Comparison of ENCODE assay signal across 8 mouse cellular contexts in the genomic region with DNA sequence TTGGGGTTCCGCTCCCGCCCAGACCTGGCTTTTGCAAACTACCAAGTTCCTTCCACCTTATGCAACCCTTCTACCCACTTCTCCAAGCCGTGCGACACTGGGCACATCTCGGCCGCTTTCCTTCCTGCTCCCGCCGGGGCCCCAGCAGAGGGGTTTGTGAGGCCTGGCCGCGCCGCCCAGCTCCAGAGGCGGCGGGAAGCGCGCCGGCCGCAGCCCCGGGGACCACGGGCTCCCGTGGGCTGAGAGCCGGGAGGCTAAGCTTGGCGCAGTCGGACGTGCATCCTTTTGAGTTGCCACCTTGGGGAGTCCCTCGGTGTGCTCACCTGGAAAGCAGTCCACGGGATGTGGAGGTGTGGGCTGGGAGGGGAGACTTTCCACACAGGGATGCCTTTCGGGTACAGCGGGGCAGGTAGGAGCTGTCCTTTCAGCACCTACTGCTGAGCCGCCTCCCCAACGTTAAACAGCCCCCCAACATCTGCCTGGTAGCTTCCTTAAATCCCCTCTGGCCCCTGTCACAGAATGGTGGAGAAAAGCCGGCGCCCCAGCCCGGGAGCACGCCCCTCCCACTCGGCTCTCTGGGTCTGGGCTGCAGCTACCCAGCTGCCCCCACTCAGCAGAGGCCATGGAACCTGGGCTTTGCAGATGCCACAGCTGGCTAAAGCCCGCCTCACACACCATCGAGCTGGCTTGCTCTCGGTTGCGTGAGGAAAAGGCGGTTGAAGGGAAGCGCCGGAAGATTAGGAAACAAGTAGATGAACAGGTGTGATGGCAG. TPM values are rescaled to one million over a fixed set of nuclear protein-coding genes. Genes with fewer than 3 reads are reported as not detected.
DNase-seq lines count a peak whose midpoint lies in the region; ATAC-seq and TF ChIP-seq lines count a peak whose summit lies in the region.

Hmgn2 (minus strand) TSS at position 501 of the 772 bp plus-strand sequence.

- WGBS in bone marrow, adult 2 months, result under 1% methylated on average over 42 of the region's 42 CpGs
- 1% methylated on average over 42 of the region's 42 CpGs for whole genome bisulfite sequencing in heart, embryonic 16.5 days
- 1% methylated on average over 40 of the region's 42 CpGs for WGBS in liver, postnatal 0 days (ENCODE audit: insufficient replicate concordance)
- WGBS in neural tube, embryonic 13.5 days, result under 1% methylated on average over 42 of the region's 42 CpGs

- peak; percentile 66 for ATAC-seq in heart, embryonic 16.5 days (replicated peaks; ENCODE audit: extremely low read depth, insufficient read depth, low FRiP score)
- peak; percentile 54 for ATAC-seq in liver, postnatal 0 days
- ATAC-seq in neural tube, embryonic 13.5 days (ENCODE audit: low read depth), result peak; percentile 62

- H3K4me2 ChIP-seq in heart, embryonic 16.5 days (ENCODE audit: low read depth, low read length), result peak within 1 kb of the TSS; percentile 99
- H3K4me2 ChIP-seq in liver, postnatal 0 days (ENCODE audit: low read depth, low read length), result peak within 1 kb of the TSS; percentile 100
- H3K4me2 ChIP-seq in neural tube, embryonic 13.5 days, result peak within 1 kb of the TSS; percentile 98

- H3K36me3 ChIP-seq in C2C12 (ENCODE audit: control insufficient read depth, insufficient read depth), result peaks cover 22% of the 10 kb centered on the region
- H3K36me3 ChIP-seq in erythroblast, embryonic 14.5 days (ENCODE audit: control insufficient read depth), result peaks cover 51% of the 10 kb centered on the region
- peaks cover 37% of the 10 kb centered on the region for H3K36me3 ChIP-seq in heart, embryonic 16.5 days (ENCODE audit: control insufficient read depth, insufficient read depth)
- peaks cover 30% of the 10 kb centered on the region for H3K36me3 ChIP-seq in liver, postnatal 0 days (replicated peaks; ENCODE audit: insufficient read depth, low read length)
- peaks cover 41% of the 10 kb centered on the region for H3K36me3 ChIP-seq in neural tube, embryonic 13.5 days

- peak; percentile 64 to 78 for DNase-seq in kidney, postnatal 4 days
- DNase-seq in liver, postnatal 0 days, result peak; percentile 69
- DNase-seq in testis, postnatal 14 days (ENCODE audit: low spot score), result peak; percentile 71

- H3K4me1 ChIP-seq in bone marrow, adult 2 months (ENCODE audit: control insufficient read depth, insufficient read depth, low read length), result no peaks in the 10 kb centered on the region; the same call in 1 of the 2 replicates
- peaks cover 39% of the 10 kb centered on the region for H3K4me1 ChIP-seq in erythroblast, embryonic 14.5 days (ENCODE audit: control insufficient read depth)
- H3K4me1 ChIP-seq in heart, embryonic 16.5 days (ENCODE audit: control insufficient read depth, insufficient read depth, low read length), result peaks cover 21% of the 10 kb centered on the region
- peaks cover 28% of the 10 kb centered on the region for H3K4me1 ChIP-seq in liver, postnatal 0 days (ENCODE audit: insufficient read depth)
- H3K4me1 ChIP-seq in neural tube, embryonic 13.5 days (replicated peaks), result peaks cover 47% of the 10 kb centered on the region

- peak within 1 kb of the TSS; percentile 97 for H3ac ChIP-seq in C2C12 (ENCODE audit: control insufficient read depth, insufficient read length, low read depth)

- peaks cover 18% of the 10 kb centered on the region for H3K79me2 ChIP-seq in C2C12 (ENCODE audit: control insufficient read depth, insufficient read depth)

- H3K79me3 ChIP-seq in C2C12 (ENCODE audit: low read depth), result peaks cover 11% of the 10 kb centered on the region

- TF ChIP-seq CTCF in C2C12 (IDR thresholded peaks at IDR 0.05; ENCODE audit: control insufficient read depth, insufficient read depth, insufficient read length), result no peak
- no peak for TF ChIP-seq CTCF in bone marrow, adult 2 months (IDR thresholded peaks at IDR 0.05; ENCODE audit: control insufficient read depth, insufficient read depth, low read length)
- TF ChIP-seq CTCF in liver, postnatal 0 days (IDR thresholded peaks at IDR 0.05; ENCODE audit: low read depth), result 0 out of 2 replicates have a peak, but pooled peaks have one; percentile 17

- peak within 1 kb of the TSS; percentile 99 for H3K27ac ChIP-seq in bone marrow, adult 2 months (ENCODE audit: control insufficient read depth, insufficient read depth, low read depth, low read length, poor library complexity)
- H3K27ac ChIP-seq in heart, embryonic 16.5 days (ENCODE audit: low read length), result peak within 1 kb of the TSS; percentile 99
- peak within 1 kb of the TSS; percentile 100 for H3K27ac ChIP-seq in liver, postnatal 0 days (ENCODE audit: low read depth)
- peak within 1 kb of the TSS; percentile 99 for H3K27ac ChIP-seq in neural tube, embryonic 13.5 days (replicated peaks)

- H3K9me3 ChIP-seq in erythroblast, embryonic 14.5 days (ENCODE audit: control insufficient read depth, low read length), result no peaks in the 10 kb centered on the region
- H3K9me3 ChIP-seq in heart, embryonic 16.5 days (replicated peaks; ENCODE audit: control insufficient read depth, low read length), result no peaks in the 10 kb centered on the region
- H3K9me3 ChIP-seq in liver, postnatal 0 days (ENCODE audit: low read length), result no peaks in the 10 kb centered on the region
- H3K9me3 ChIP-seq in neural tube, embryonic 13.5 days, result no peaks in the 10 kb centered on the region

- peak within 1 kb of the TSS; percentile 65 for H3K4me3 ChIP-seq in C2C12 (ENCODE audit: insufficient read depth, poor library complexity, severe bottlenecking)
- H3K4me3 ChIP-seq in bone marrow, adult 2 months (replicated peaks; ENCODE audit: control insufficient read depth, low read depth, low read length), result peak within 1 kb of the TSS; percentile 81
- H3K4me3 ChIP-seq in erythroblast, embryonic 14.5 days (replicated peaks), result peak within 1 kb of the TSS; percentile 88
- peak within 1 kb of the TSS; percentile 87 for H3K4me3 ChIP-seq in heart, embryonic 16.5 days (ENCODE audit: low read length)
- H3K4me3 ChIP-seq in liver, postnatal 0 days (ENCODE audit: low read depth, low read length), result peak within 1 kb of the TSS; percentile 96
- peak within 1 kb of the TSS; percentile 74 for H3K4me3 ChIP-seq in neural tube, embryonic 13.5 days

- peak within 1 kb of the TSS; percentile 97 for H3K9ac ChIP-seq in heart, embryonic 16.5 days (ENCODE audit: low read length)
- peak within 1 kb of the TSS; percentile 100 for H3K9ac ChIP-seq in liver, postnatal 0 days (replicated peaks)
- H3K9ac ChIP-seq in neural tube, embryonic 13.5 days, result peak within 1 kb of the TSS; percentile 96

- peak; percentile 4; the same call in 1 of the 2 replicates for TF ChIP-seq POLR2A in bone marrow, adult 2 months (IDR thresholded peaks at IDR 0.05; ENCODE audit: borderline replicate concordance, control insufficient read depth, low read depth, low read length)

- TF ChIP-seq EP300 in liver, postnatal 0 days (IDR thresholded peaks at IDR 0.05; ENCODE audit: low read depth), result no peak

- no peaks in the 10 kb centered on the region for H3K27me3 ChIP-seq in C2C12 (ENCODE audit: control insufficient read depth, insufficient read depth, insufficient read length)
- no peaks in the 10 kb centered on the region for H3K27me3 ChIP-seq in erythroblast, embryonic 14.5 days (ENCODE audit: control insufficient read depth)
- H3K27me3 ChIP-seq in heart, embryonic 16.5 days (ENCODE audit: control insufficient read depth, insufficient read depth, low read length), result no peaks in the 10 kb centered on the region
- H3K27me3 ChIP-seq in liver, postnatal 0 days (ENCODE audit: insufficient read depth, low read length), result no peaks in the 10 kb centered on the region
- no peaks in the 10 kb centered on the region for H3K27me3 ChIP-seq in neural tube, embryonic 13.5 days

TF ChIP-seq in C2C12, 6 proteins besides CTCF, POLR2A, EP300 and RAD21:
- TF ChIP-seq MYOD1 (IDR thresholded peaks at IDR 0.05; ENCODE audit: control insufficient read depth, insufficient read length, low read depth), result no peak
- no peak for TF ChIP-seq USF1 (IDR thresholded peaks at IDR 0.05; ENCODE audit: low read depth)
- TF ChIP-seq CEBPB (IDR thresholded peaks at IDR 0.05; ENCODE audit: low read depth), result no peak
- TF ChIP-seq FOSL1 (IDR thresholded peaks at IDR 0.05; ENCODE audit: insufficient read depth, low read length, poor library complexity, severe bottlenecking), result no peak
- no peak for TF ChIP-seq MAX (IDR thresholded peaks at IDR 0.05)
- TF ChIP-seq MYOG (IDR thresholded peaks at IDR 0.05; ENCODE audit: control insufficient read depth, extremely low read depth, insufficient read length), result no peak

RNA-seq across cellular contexts. Expression of gene Hmgn2, which starts in this region (rescaled TPM):
- 176 TPM for polyA plus RNA-seq in C2C12 (2012; fragmentation: generic; extraction: Trizol)
- 320 and 322 TPM in 2 replicates for polyA plus RNA-seq in bone marrow, adult 2 months (2011; ENCODE audit: insufficient read depth, insufficient read length, low replicate concordance, missing spikeins)
- 87.9 and 104 TPM in 2 replicates for polyA plus RNA-seq in erythroblast, embryonic 14.5 days (2012)
- polyA plus RNA-seq in heart, embryonic 16.5 days (2015; fragmentation: Nextera tagmentation; extraction: Ambion mirVana), result 1,315 and 1,451 TPM in 2 replicates
- polyA plus RNA-seq in liver, postnatal 0 days (2015; fragmentation: Nextera tagmentation; extraction: Ambion mirVana), result 547 and 562 TPM in 2 replicates
- polyA plus RNA-seq in neural tube, embryonic 13.5 days (2015; fragmentation: Nextera tagmentation; extraction: Ambion mirVana), result 1,338 and 1,455 TPM in 2 replicates

Comparison
In these comparisons a context has a peak if more than half of its experiments do, and no peak if none do; other contexts are left out.
1. Peak in every context shown above with its lines: DNase-seq, ATAC-seq, H3K4me3 ChIP-seq and H3K27ac ChIP-seq.